Mouse (Mus musculus) thymus, postnatal 10 days (tissue): ENCODE measurements around the gene Ghr.
A peak's percentile ranks its signal among the peaks of the same experiment; 100 is the strongest.

Experiments
- DNase-seq, 2 experiments: peaks; one replicate each; pipeline ENCODE4 v3.0.0; 2021; ENCODE audit warnings: low spot score in 2 of 2

Gene Ghr

GRCm38 (mm10) chr15:3582807-3583636 is at the start of gene Ghr:
Gene Ghr (minus strand): TSS chr15:3583492.
- peak; percentile 15 to 51 for DNase-seq

- DNase-seq: no peak
Observed at GRCm38 (mm10) chr15:3622746-3623145, 39.5 kb upstream of the Ghr start.

GRCm38 (mm10) chr15:3620368-3620767 is 37.1 kb upstream of the Ghr start:
- DNase-seq: no peak

- no peak for DNase-seq
Observed at GRCm38 (mm10) chr15:3618311-3618710, 35.0 kb upstream of the Ghr start.

GRCm38 (mm10) chr15:3611961-3612360 is 28.7 kb upstream of the Ghr start:
- DNase-seq: no peak

- DNase-seq: no peak
Observed at GRCm38 (mm10) chr15:3607951-3608350, 24.7 kb upstream of the Ghr start.

- DNase-seq: no peak
Observed at GRCm38 (mm10) chr15:3602098-3602486, 18.8 kb upstream of the Ghr start.

GRCm38 (mm10) chr15:3601422-3602097 is 18.3 kb upstream of the Ghr start:
- no peak for DNase-seq

- DNase-seq: no peak
Observed at GRCm38 (mm10) chr15:3587879-3588278, 4.6 kb upstream of the Ghr start.

GRCm38 (mm10) chr15:3584361-3584760 is 1.1 kb upstream of the Ghr start:
- no peak for DNase-seq

- DNase-seq: no peak
Observed at GRCm38 (mm10) chr15:3581861-3582806, 1.2 kb downstream of the Ghr start.

- DNase-seq: no peak
Observed at GRCm38 (mm10) chr15:3581337-3581736, 2.0 kb downstream of the Ghr start.

GRCm38 (mm10) chr15:3580216-3580615 is 3.1 kb downstream of the Ghr start:
- DNase-seq: no peak

- DNase-seq: no peak
Observed at GRCm38 (mm10) chr15:3578286-3578980, 4.9 kb downstream of the Ghr start.

GRCm38 (mm10) chr15:3569178-3569903 is 14.0 kb downstream of the Ghr start:
- DNase-seq: no peak

- no peak for DNase-seq
Observed at GRCm38 (mm10) chr15:3564570-3564969, 18.7 kb downstream of the Ghr start.

- DNase-seq: no peak
Observed at GRCm38 (mm10) chr15:3563929-3564516, 19.3 kb downstream of the Ghr start.

- no peak for DNase-seq
Observed at GRCm38 (mm10) chr15:3563473-3563872, 19.8 kb downstream of the Ghr start.

- DNase-seq: no peak
Observed at GRCm38 (mm10) chr15:3558524-3558923, 24.8 kb downstream of the Ghr start.

- no peak for DNase-seq
Observed at GRCm38 (mm10) chr15:3544289-3544688, 39.0 kb downstream of the Ghr start.
